Mouse (Mus musculus) Muller cell, postnatal 12 days (primary cell): ENCODE measurements around the gene Sp1.

Experiments
- DNase-seq: peaks from one replicate; pipeline ENCODE4 v3.0.0-alpha.2; 2015; ENCODE audit errors: inconsistent ontology term

Sp1 gene

GRCm38 (mm10) chr15:102433173-102433572, 27.2 kb downstream of the Sp1 start:
- no peak for DNase-seq

- DNase-seq = peak; percentile 64
Measured at GRCm38 (mm10) chr15:102442490-102442889, 36.5 kb downstream of the Sp1 start.

- DNase-seq = no peak
Measured at GRCm38 (mm10) chr15:102445146-102445545, 39.2 kb downstream of the Sp1 start, which contains the start of gene Amhr2. Gene Amhr2, plus strand, starts transcription at chr15:102445367.

- no peak for DNase-seq
Measured at GRCm38 (mm10) chr15:102446448-102446847, 40.5 kb downstream of the Sp1 start.

- DNase-seq = no peak
Measured at GRCm38 (mm10) chr15:102449366-102449765, 43.4 kb downstream of the Sp1 start.

- DNase-seq = peak; percentile 40
Measured at GRCm38 (mm10) chr15:102450928-102451327, 45.0 kb downstream of the Sp1 start.

- no peak for DNase-seq
Measured at GRCm38 (mm10) chr15:102451666-102452430, 45.9 kb downstream of the Sp1 start.

- DNase-seq = no peak
Measured at GRCm38 (mm10) chr15:102455993-102456392, 50.0 kb downstream of the Sp1 start.

- no peak for DNase-seq
Measured at GRCm38 (mm10) chr15:102458050-102458736, 52.2 kb downstream of the Sp1 start.

- DNase-seq = peak; percentile 95
Measured at GRCm38 (mm10) chr15:102458904-102459317, 53.0 kb downstream of the Sp1 start, which contains the start of gene Prr13. Gene Prr13, plus strand, starts transcription at chr15:102459028.

- DNase-seq = no peak
Measured at GRCm38 (mm10) chr15:102459381-102459780, 53.4 kb downstream of the Sp1 start.

GRCm38 (mm10) chr15:102459847-102460246, 53.9 kb downstream of the Sp1 start:
- no peak for DNase-seq

GRCm38 (mm10) chr15:102460409-102460808, 54.5 kb downstream of the Sp1 start:
- no peak for DNase-seq

GRCm38 (mm10) chr15:102460971-102461370, 55.0 kb downstream of the Sp1 start:
- no peak for DNase-seq

- no peak for DNase-seq
Measured at GRCm38 (mm10) chr15:102461430-102462075, 55.6 kb downstream of the Sp1 start.

GRCm38 (mm10) chr15:102463666-102464065, 57.7 kb downstream of the Sp1 start:
- DNase-seq = no peak

GRCm38 (mm10) chr15:102468675-102469370, 62.9 kb downstream of the Sp1 start:
- DNase-seq = no peak

GRCm38 (mm10) chr15:102470183-102470604, 64.3 kb downstream of the Sp1 start, which contains the start of gene Pcbp2:
Gene Pcbp2, plus strand, starts transcription at chr15:102470539.
- peak; percentile 99 for DNase-seq

GRCm38 (mm10) chr15:102470605-102471294, 64.8 kb downstream of the Sp1 start:
- DNase-seq = peak; percentile 95

GRCm38 (mm10) chr15:102471295-102471645, 65.3 kb downstream of the Sp1 start:
- DNase-seq = no peak

GRCm38 (mm10) chr15:102471727-102472126, 65.8 kb downstream of the Sp1 start:
- DNase-seq = no peak
